Mouse (Mus musculus) embryonic facial prominence, embryonic 15.5 days (tissue): ENCODE data around the gene Edaradd. TPM values are rescaled to one million over a fixed set of nuclear protein-coding genes. Genes with fewer than 3 reads are reported as not detected.

Experiments used
- ATAC-seq: fragments of 200-750 bp; cut with Nextera tagmentation; 2 replicates; pipeline ENCODE4 v1.8.0; 2017; ENCODE audit warnings: low read depth, moderate TSS enrichment; ENCODE audit not compliant: insufficient number of reproducible peaks, low FRiP score, low TSS enrichment
- H3K27ac ChIP-seq: fragments of 300-500 bp; sonication (generic); replicated peaks from 2 replicates; pipeline ENCODE4 v1.5.1; 2015; ENCODE audit warnings: mild to moderate bottlenecking, inconsistent platforms
- H3K27me3 ChIP-seq: fragments of 300-500 bp; sonication (generic); 2 replicates; pipeline ENCODE4 v1.6.1; 2015; ENCODE audit warnings: inconsistent platforms
- H3K36me3 ChIP-seq: fragments of 300-500 bp; sonication (generic); 2 replicates; pipeline ENCODE4 v1.6.1; 2015; ENCODE audit warnings: mild to moderate bottlenecking, inconsistent platforms
- H3K4me1 ChIP-seq: fragments of 300-500 bp; sonication (generic); 2 replicates; pipeline ENCODE4 v1.6.1; 2015; ENCODE audit warnings: inconsistent platforms
- H3K4me2 ChIP-seq: fragments of 300-500 bp; sonication (generic); replicated peaks from 2 replicates; pipeline ENCODE4 v1.6.1; 2015; ENCODE audit warnings: mild to moderate bottlenecking, inconsistent platforms
- H3K4me3 ChIP-seq: fragments of 300-500 bp; sonication (generic); replicated peaks from 2 replicates; pipeline ENCODE4 v1.5.1; 2015; ENCODE audit warnings: mild to moderate bottlenecking, inconsistent platforms
- H3K9ac ChIP-seq: fragments of 300-500 bp; sonication (generic); 2 replicates; pipeline ENCODE4 v1.6.1; 2015; ENCODE audit warnings: inconsistent platforms
- H3K9me3 ChIP-seq: fragments of 300-500 bp; sonication (generic); replicated peaks from 2 replicates; pipeline ENCODE4 v1.6.1; 2016; ENCODE audit warnings: inconsistent platforms
- WGBS: fragments of 180-500 bp; shearing (Covaris S2); methylation state at CpG from one replicate; pipeline ENCODE4 v1.1.7; 2015; 5-methylcytosine and 5-hydroxymethylcytosine counted together
- polyA plus RNA-seq: library from polyadenylated mRNA; unstranded; fragments of >200 nt; fragmentation: Nextera tagmentation; extraction: Ambion mirVana; gene quantifications from 2 replicates; pipeline ENCODE4 v1.2.1, GENCODE M21; 2015

The Edaradd gene
- polyA plus RNA-seq, 1 experiment from 2014 or later = 6.5 TPM

- H3K27me3 ChIP-seq = no peaks in the 10 kb centered on the region
- no peak overlapping the region for H3K27ac ChIP-seq
- ATAC-seq = no peak
- H3K4me1 ChIP-seq = peaks cover 17% of the 10 kb centered on the region
- WGBS = 86% methylated on average over 8 of the region's 8 CpGs
- no peak overlapping the region for H3K9ac ChIP-seq
- no peaks in the 10 kb centered on the region for H3K36me3 ChIP-seq
- no peaks in the 10 kb centered on the region for H3K9me3 ChIP-seq
- no peak overlapping the region for H3K4me2 ChIP-seq
- H3K4me3 ChIP-seq = no peak overlapping the region
These were observed 23.8 kb upstream of the Edaradd start for GRCm38 (mm10) chr13:12543880-12544568.

GRCm38 (mm10) chr13:12543246-12543645, 23.0 kb upstream of the Edaradd start:
- ATAC-seq = no peak
- no peak overlapping the region for H3K4me2 ChIP-seq
- WGBS = 68% methylated on average over 5 of the region's 5 CpGs

GRCm38 (mm10) chr13:12542006-12542981, 22.1 kb upstream of the Edaradd start:
- Histone ChIP-seq H3K36me3 (no peaks in the 10 kb centered on the region), H3K27ac (peak overlapping the region; percentile 58; the same call in 1 of the 2 replicates), H3K27me3 (no peaks in the 10 kb centered on the region), H3K4me3 (peak overlapping the region; percentile 19; the same call in 1 of the 2 replicates), H3K9me3 (no peaks in the 10 kb centered on the region), H3K9ac (no peak overlapping the region), H3K4me2 (peak overlapping the region; percentile 43), H3K4me1 (peaks cover 17% of the 10 kb centered on the region)
- 4% methylated on average over 23 of the region's 23 CpGs for WGBS
- ATAC-seq = peak; percentile 79

More at GRCm38 (mm10) chr13:12543246-12543645, 23.0 kb upstream of the Edaradd start:
- Histone ChIP-seq H3K4me3 (no peak overlapping the region), H3K27me3 (no peaks in the 10 kb centered on the region), H3K36me3 (no peaks in the 10 kb centered on the region), H3K4me1 (peaks cover 17% of the 10 kb centered on the region), H3K27ac (no peak overlapping the region), H3K9ac (no peak overlapping the region), H3K9me3 (no peaks in the 10 kb centered on the region)

- H3K4me3 ChIP-seq = no peak overlapping the region
- 56% methylated on average over 13 of the region's 13 CpGs for WGBS
- H3K27me3 ChIP-seq = no peaks in the 10 kb centered on the region
- H3K9me3 ChIP-seq = no peaks in the 10 kb centered on the region
- no peak overlapping the region for H3K27ac ChIP-seq
- H3K4me1 ChIP-seq = peaks cover 17% of the 10 kb centered on the region
- no peak for ATAC-seq
- no peaks in the 10 kb centered on the region for H3K36me3 ChIP-seq
- H3K9ac ChIP-seq = no peak overlapping the region
- no peak overlapping the region for H3K4me2 ChIP-seq
These were observed 19.9 kb upstream of the Edaradd start for GRCm38 (mm10) chr13:12540119-12540518.

- Histone ChIP-seq H3K4me1 (peaks cover 17% of the 10 kb centered on the region), H3K9me3 (no peaks in the 10 kb centered on the region), H3K4me2 (no peak overlapping the region), H3K27me3 (no peaks in the 10 kb centered on the region), H3K36me3 (no peaks in the 10 kb centered on the region), H3K4me3 (no peak overlapping the region), H3K9ac (no peak overlapping the region), H3K27ac (no peak overlapping the region)
- 30% methylated on average over 11 of the region's 11 CpGs for WGBS
- no peak for ATAC-seq
These were observed 19.5 kb upstream of the Edaradd start for GRCm38 (mm10) chr13:12539716-12540115.

DNA sequence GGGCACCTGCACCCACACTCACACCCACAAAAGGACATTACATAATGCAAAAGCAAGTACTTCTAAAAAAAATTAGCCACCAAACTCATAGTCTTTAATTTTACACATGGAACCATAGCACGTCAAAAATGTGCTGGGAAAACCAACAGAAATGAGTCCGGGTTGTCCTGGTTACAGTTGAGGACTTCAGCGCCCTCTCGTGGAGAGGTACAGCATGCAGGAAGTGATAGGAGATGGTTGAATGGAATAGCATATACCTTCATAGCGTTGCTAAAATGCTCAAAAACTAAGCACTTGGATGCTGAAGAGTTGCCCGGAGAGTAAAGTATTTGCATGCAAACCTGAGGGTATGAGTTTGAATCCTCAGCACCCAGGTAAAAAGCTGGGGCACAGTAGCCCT, 17.7 kb upstream of the Edaradd start:
- no peaks in the 10 kb centered on the region for H3K9me3 ChIP-seq
- WGBS = 68% methylated on average over 6 of the region's 6 CpGs
- no peak for ATAC-seq

DNA sequence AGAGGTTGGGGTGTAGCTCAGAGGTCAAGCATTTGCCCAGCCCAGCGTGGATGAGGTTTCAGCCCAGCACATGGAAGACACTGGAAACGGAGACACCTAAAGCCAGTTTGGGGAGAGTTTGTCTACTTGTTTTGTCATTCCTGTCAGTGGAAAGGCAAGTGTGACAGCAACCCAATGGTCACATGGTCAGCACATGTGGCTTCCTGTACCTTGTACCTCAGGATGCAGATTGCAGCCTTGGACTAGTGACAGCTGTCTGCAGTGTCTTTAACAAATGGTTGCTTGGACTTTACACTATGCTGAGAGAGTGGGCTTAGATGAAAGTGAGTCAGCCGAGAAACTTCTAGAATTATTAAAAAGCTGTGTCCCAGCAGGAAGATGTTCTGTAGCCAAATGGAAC, 14.4 kb upstream of the Edaradd start:
- H3K9me3 ChIP-seq = no peaks in the 10 kb centered on the region
- H3K4me3 ChIP-seq = no peak overlapping the region
- no peak overlapping the region for H3K27ac ChIP-seq
- no peaks in the 10 kb centered on the region for H3K36me3 ChIP-seq
- no peak for ATAC-seq
- WGBS = 69% methylated on average over 3 of the region's 3 CpGs
- no peaks in the 10 kb centered on the region for H3K27me3 ChIP-seq
- no peak overlapping the region for H3K4me2 ChIP-seq
- H3K4me1 ChIP-seq = no peaks in the 10 kb centered on the region
- no peak overlapping the region for H3K9ac ChIP-seq

More for the DNA sequence above, 17.7 kb upstream of the Edaradd start:
- no peak overlapping the region for H3K9ac ChIP-seq
- no peaks in the 10 kb centered on the region for H3K27me3 ChIP-seq
- no peak overlapping the region for H3K4me3 ChIP-seq
- no peak overlapping the region for H3K27ac ChIP-seq
- H3K4me2 ChIP-seq = no peak overlapping the region
- H3K4me1 ChIP-seq = peaks cover 14% of the 10 kb centered on the region
- H3K36me3 ChIP-seq = no peaks in the 10 kb centered on the region

DNA sequence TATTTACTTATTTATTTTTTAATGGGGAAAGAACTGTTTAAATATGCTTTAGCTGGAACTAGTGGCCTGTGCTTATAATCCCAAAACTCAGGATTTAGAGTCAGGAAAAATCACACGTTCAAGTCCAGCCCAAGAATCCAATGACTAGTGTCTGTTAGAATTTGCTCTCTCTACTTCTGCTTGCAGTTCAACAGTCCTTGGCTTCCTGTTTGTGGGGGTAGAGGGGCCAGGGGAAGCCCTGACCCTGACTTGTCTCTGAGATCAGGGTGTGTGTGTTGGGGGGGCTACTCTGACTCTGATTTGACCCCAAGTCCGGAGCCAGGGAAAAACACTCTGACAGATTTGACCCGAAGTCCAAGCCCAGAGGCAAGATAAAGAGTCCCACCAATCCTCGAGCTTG, 5.4 kb upstream of the Edaradd start:
- no peak overlapping the region for H3K9ac ChIP-seq
- H3K27ac ChIP-seq = no peak overlapping the region
- no peaks in the 10 kb centered on the region for H3K27me3 ChIP-seq
- WGBS = 90% methylated on average over 4 of the region's 4 CpGs
- no peaks in the 10 kb centered on the region for H3K36me3 ChIP-seq
- no peaks in the 10 kb centered on the region for H3K4me1 ChIP-seq
- no peaks in the 10 kb centered on the region for H3K9me3 ChIP-seq
- ATAC-seq = no peak
- no peak overlapping the region for H3K4me3 ChIP-seq
- H3K4me2 ChIP-seq = no peak overlapping the region

DNA sequence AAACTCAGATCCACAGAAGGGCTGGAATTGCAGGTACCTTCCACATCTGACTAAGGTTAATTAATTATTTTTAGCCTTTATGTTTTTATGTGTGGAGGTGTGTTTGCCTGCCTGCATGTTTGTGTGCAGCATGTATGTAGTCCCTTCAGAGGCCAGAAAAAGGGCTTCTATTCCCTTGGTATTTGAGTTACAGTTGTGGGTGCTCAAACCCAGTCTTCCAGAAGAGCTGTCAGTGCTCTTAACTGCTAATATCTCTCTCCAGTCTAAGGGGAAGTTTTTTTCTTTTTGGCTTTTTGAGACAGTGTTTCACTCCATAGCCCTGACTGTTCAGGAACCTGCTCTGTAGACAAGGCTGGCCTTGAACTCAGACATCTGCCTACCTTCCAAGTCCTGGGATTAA, 2.1 kb upstream of the Edaradd start:
- no peaks in the 10 kb centered on the region for H3K36me3 ChIP-seq
- no peak overlapping the region for H3K4me2 ChIP-seq
- no peak overlapping the region for H3K27ac ChIP-seq
- peaks cover 3% of the 10 kb centered on the region; the same call in 1 of the 2 replicates for H3K4me1 ChIP-seq
- no peaks in the 10 kb centered on the region for H3K27me3 ChIP-seq
- no peak overlapping the region for H3K9ac ChIP-seq
- H3K9me3 ChIP-seq = no peaks in the 10 kb centered on the region
- no peak overlapping the region for H3K4me3 ChIP-seq
- no peak for ATAC-seq

DNA sequence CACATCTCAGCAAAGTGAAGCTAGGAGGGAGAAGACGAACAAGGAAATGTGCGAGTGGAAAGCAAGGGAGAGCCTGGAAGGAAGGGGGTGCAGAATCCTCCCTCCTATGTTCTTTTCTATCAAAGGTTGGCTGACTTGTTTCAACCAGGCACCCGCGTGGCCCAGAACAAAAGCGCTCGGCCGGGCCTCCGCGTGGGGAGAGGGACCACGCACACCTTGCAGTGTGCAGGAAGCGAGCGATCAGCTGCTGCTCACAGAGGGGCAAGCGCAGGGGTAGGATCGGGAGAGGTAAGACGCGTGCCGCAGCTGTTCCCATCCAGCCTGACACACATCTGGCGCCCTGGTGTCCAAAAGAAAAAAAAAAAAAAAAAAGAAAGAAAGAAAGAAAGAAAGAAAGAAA, 867 bp downstream of the Edaradd start:
- 5% methylated on average over 18 of the region's 18 CpGs for WGBS
- peak overlapping the region; percentile 92 for H3K4me2 ChIP-seq
- peak overlapping the region; percentile 62 for H3K4me3 ChIP-seq
- no peaks in the 10 kb centered on the region for H3K36me3 ChIP-seq
- H3K27ac ChIP-seq = no peak overlapping the region
- ATAC-seq = no peak
- no peaks in the 10 kb centered on the region for H3K27me3 ChIP-seq
- peak overlapping the region; percentile 31; the same call in 1 of the 2 replicates for H3K9ac ChIP-seq
- peaks cover 3% of the 10 kb centered on the region; the same call in 1 of the 2 replicates for H3K4me1 ChIP-seq
- no peaks in the 10 kb centered on the region for H3K9me3 ChIP-seq

- H3K4me2 ChIP-seq = no peak overlapping the region
- ATAC-seq = no peak
- whole genome bisulfite sequencing = 61% methylated on average over 9 of the region's 9 CpGs
- no peaks in the 10 kb centered on the region for H3K9me3 ChIP-seq
- H3K4me1 ChIP-seq = no peaks in the 10 kb centered on the region
- H3K27ac ChIP-seq = no peak overlapping the region
- no peak overlapping the region for H3K9ac ChIP-seq
- H3K4me3 ChIP-seq = no peak overlapping the region
- H3K27me3 ChIP-seq = no peaks in the 10 kb centered on the region
- H3K36me3 ChIP-seq = no peaks in the 10 kb centered on the region
These were observed 8.9 kb downstream of the Edaradd start for GRCm38 (mm10) chr13:12511189-12511965.
